Mouse (Mus musculus) heart, postnatal 25 days (tissue): Measurements from ENCODE around the gene Mapk11. TPM values are rescaled to one million over a fixed set of nuclear protein-coding genes. Genes with fewer than 3 reads are reported as not detected.

Experiments
- DNase-seq: peaks from one replicate; pipeline ENCODE4 v3.0.0; 2022; ENCODE audit warnings: low spot score
- intact Hi-C: fragments of 180-260 bp; cut with DNase I; formaldehyde crosslinking; loops from one replicate; pipeline ENCODE4 v1.15.1; 2025
- total RNA-seq, 2 experiments: library from RNA; stranded (reverse); gene quantifications; 2 replicates each; pipeline ENCODE4 v1.2.3; 2021

Gene Mapk11
- total RNA-seq, 2 experiments from 2014 or later: 1.4 to 2.1 TPM

GRCm38 (mm10) chr15:89145813-89146350 is 3.5 kb downstream of the Mapk11 start:
- DNase-seq: no peak
- intact Hi-C loops: no loop called here

- no peak for DNase-seq
- intact Hi-C loops: no loop called here
Measured at GRCm38 (mm10) chr15:89144965-89145364, 4.5 kb downstream of the Mapk11 start.

- DNase-seq: no peak
- intact Hi-C loops: no loop called here
Measured at GRCm38 (mm10) chr15:89143134-89143533, 6.3 kb downstream of the Mapk11 start.

GRCm38 (mm10) chr15:89141905-89142304 is 7.5 kb downstream of the Mapk11 start:
- no peak for DNase-seq
- intact Hi-C loops: no loop called here

GRCm38 (mm10) chr15:89141443-89141842 is 8.0 kb downstream of the Mapk11 start:
- no peak for DNase-seq
- intact Hi-C loops: no loop called here

- intact Hi-C loops: no loop called here
Measured at GRCm38 (mm10) chr15:89140659-89141252, 8.7 kb downstream of the Mapk11 start, which contains the start of gene Mapk12. TSS of gene Mapk12 (minus strand) at chr15:89140703.

GRCm38 (mm10) chr15:89140048-89140658 is 9.3 kb downstream of the Mapk11 start:
- intact Hi-C loops: no loop called here
- peak; percentile 62 for DNase-seq

More at GRCm38 (mm10) chr15:89140659-89141252, 8.7 kb downstream of the Mapk11 start, which contains the start of gene Mapk12:
- DNase-seq: peak; percentile 77

GRCm38 (mm10) chr15:89138531-89138930 is 10.9 kb downstream of the Mapk11 start:
- DNase-seq: no peak
- intact Hi-C loops: no loop called here

GRCm38 (mm10) chr15:89138046-89138405 is 11.4 kb downstream of the Mapk11 start:
- intact Hi-C loops: no loop called here
- DNase-seq: no peak

- intact Hi-C loops: no loop called here
- DNase-seq: no peak
Measured at GRCm38 (mm10) chr15:89137378-89138045, 11.9 kb downstream of the Mapk11 start.

GRCm38 (mm10) chr15:89136461-89137155 is 12.8 kb downstream of the Mapk11 start:
- intact Hi-C loops: no loop called here
- no peak for DNase-seq

- no peak for DNase-seq
- intact Hi-C loops: no loop called here
Measured at GRCm38 (mm10) chr15:89131316-89131715, 18.1 kb downstream of the Mapk11 start.

GRCm38 (mm10) chr15:89130245-89130644 is 19.2 kb downstream of the Mapk11 start:
- DNase-seq: no peak
- intact Hi-C loops: no loop called here

GRCm38 (mm10) chr15:89128382-89129350 is 20.8 kb downstream of the Mapk11 start, which contains the start of gene Hdac10:
TSS of gene Hdac10 (minus strand) at chr15:89128700.
- intact Hi-C loops: no loop called here

GRCm38 (mm10) chr15:89127364-89127940 is 22.0 kb downstream of the Mapk11 start:
- intact Hi-C loops: no loop called here
- no peak for DNase-seq

More at GRCm38 (mm10) chr15:89128382-89129350, 20.8 kb downstream of the Mapk11 start, which contains the start of gene Hdac10:
- DNase-seq: peak; percentile 79

GRCm38 (mm10) chr15:89126622-89127021 is 22.8 kb downstream of the Mapk11 start:
- no peak for DNase-seq
- intact Hi-C loops: no loop called here

- intact Hi-C loops: no loop called here
- no peak for DNase-seq
Measured at GRCm38 (mm10) chr15:89125351-89125750, 24.1 kb downstream of the Mapk11 start.

GRCm38 (mm10) chr15:89124312-89124711 is 25.1 kb downstream of the Mapk11 start:
- intact Hi-C loops: loop anchor here (5.0 kb wide), 2 partner anchors 33 to 73 kb away; partner anchors contain the start of gene Dennd6b
- no peak for DNase-seq
